Comparison of ENCODE assay signal across 8 mouse cellular contexts in the genomic region with DNA sequence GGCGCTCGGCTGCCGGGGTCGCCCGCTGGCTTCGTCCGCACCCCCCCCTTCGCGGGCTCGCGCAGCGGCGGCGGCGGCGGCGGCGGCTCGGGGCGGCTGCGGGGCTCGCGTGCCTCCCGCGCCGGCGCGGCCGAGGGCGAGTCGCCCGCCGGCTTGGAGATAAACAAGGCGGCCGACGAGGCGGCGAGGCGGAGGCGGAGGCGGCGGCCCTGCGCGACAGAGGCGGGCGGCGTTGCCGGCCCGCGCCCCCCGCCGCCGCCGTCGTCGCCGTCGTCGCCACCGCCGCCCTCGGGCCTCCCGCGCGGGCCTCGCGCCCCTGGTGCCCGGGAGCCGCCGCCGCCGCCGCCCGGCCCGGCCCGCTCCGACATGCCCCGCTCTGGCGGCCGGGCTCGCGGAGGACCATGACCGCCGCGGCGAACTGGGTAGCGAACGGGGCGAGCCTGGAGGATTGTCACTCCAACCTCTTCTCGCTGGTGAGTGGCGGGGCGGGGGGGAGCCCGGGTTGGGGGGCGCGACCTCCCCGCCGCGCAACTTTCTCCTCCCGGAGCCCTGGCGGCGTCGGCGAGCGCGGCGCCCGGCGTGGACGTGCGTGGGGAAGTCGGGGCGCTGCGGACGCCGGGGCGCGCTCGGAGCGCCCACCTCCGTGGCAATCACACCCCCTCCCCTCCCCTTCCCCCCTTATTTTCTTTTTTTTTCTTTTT. TPM values are rescaled to one million over a fixed set of nuclear protein-coding genes. Genes with fewer than 3 reads are reported as not detected.
A peak's percentile ranks its signal among the peaks of the same experiment; 100 is the strongest.
DNase-seq lines count a peak whose midpoint lies in the region; ATAC-seq and TF ChIP-seq lines count a peak whose summit lies in the region.

A gene (plus strand): TSS at position 295 of the 701 bp plus-strand sequence.

- DNase-seq in CH12.LX (ENCODE audit: extremely low read depth): no peak
- peak; percentile 69 for DNase-seq in brain, embryonic 14.5 days (ENCODE audit: low read depth)
- DNase-seq in forebrain, embryonic 10.5 days (ENCODE audit: extremely low spot score, low spot score): peak; percentile 67
- peak; percentile 40 for DNase-seq in heart, postnatal 0 days (ENCODE audit: low spot score)
- peak; percentile 65 to 86 for DNase-seq in kidney, postnatal 36 days
- DNase-seq in lung, embryonic 14.5 days: peak; percentile 83
- peak; percentile 74 to 75 for DNase-seq in thymus, postnatal 10 days (ENCODE audit: low spot score in 2 of 2)

- ATAC-seq in heart, postnatal 0 days (ENCODE audit: insufficient read depth, low read depth): peak; percentile 73
- ATAC-seq in lung, embryonic 14.5 days (ENCODE audit: insufficient read depth): peak; percentile 81
- ATAC-seq in neutrophil, adult 5-6 weeks (ENCODE audit: extremely low read depth, insufficient number of reproducible peaks, low FRiP score, poor library complexity, severe bottlenecking): peak; percentile 11; the same call in 1 of the 2 replicates

- no peak for TF ChIP-seq CTCF in CH12.LX (conservative IDR thresholded peaks at IDR 0.05 in 1 of 2, IDR thresholded peaks at IDR 0.05 in 1 of 2; ENCODE audit: low read depth in 2 of 2, low read length in 2 of 2)
- no peak for TF ChIP-seq CTCF in brain, embryonic 14.5 days (IDR thresholded peaks at IDR 0.05; ENCODE audit: borderline replicate concordance, extremely low read depth, insufficient read depth, insufficient read length)
- TF ChIP-seq CTCF in heart, postnatal 0 days (IDR thresholded peaks at IDR 0.05; ENCODE audit: low read depth): no peak
- TF ChIP-seq CTCF in lung, embryonic 14.5 days (IDR thresholded peaks at IDR 0.05; ENCODE audit: low read depth): no peak

- dilution Hi-C loops in CH12.LX (cut with MboI; ENCODE audit: extremely low pct_ligation_motif_present, extremely low pct_unique_long_range_greater_than_20kb, low sequenced_read_pairs): no loop called here

- in situ Hi-C loops in CH12.LX (cut with MboI; ENCODE audit: low pct_ligation_motif_present, low pct_unique_long_range_greater_than_20kb, low sequenced_read_pairs): no loop called here

- H3K4me1 ChIP-seq in CH12.LX (ENCODE audit: control insufficient read depth in 1 of 2, insufficient read depth in 2 of 2): peaks cover 7 to 42% of the 10 kb centered on the region in 2 experiments
- peaks cover 66% of the 10 kb centered on the region for H3K4me1 ChIP-seq in forebrain, embryonic 10.5 days
- H3K4me1 ChIP-seq in heart, postnatal 0 days (ENCODE audit: control insufficient read depth, insufficient read depth): peaks cover 9% of the 10 kb centered on the region
- H3K4me1 ChIP-seq in lung, embryonic 14.5 days (ENCODE audit: insufficient read depth): peaks cover 5% of the 10 kb centered on the region; the same call in 1 of the 2 replicates

- H3K9ac ChIP-seq in CH12.LX (ENCODE audit: insufficient read depth, low read depth): peak within 1 kb of the TSS; percentile 96
- peak within 1 kb of the TSS; percentile 92 for H3K9ac ChIP-seq in heart, postnatal 0 days (replicated peaks; ENCODE audit: low read depth, low read length)
- peak within 1 kb of the TSS; percentile 86 for H3K9ac ChIP-seq in lung, embryonic 14.5 days

- H3K36me3 ChIP-seq in CH12.LX (replicated peaks in 1 of 2; ENCODE audit: control insufficient read depth in 1 of 2, insufficient read depth in 1 of 2, low read length in 1 of 2): peaks cover 0 to 1% of the 10 kb centered on the region in 2 experiments
- no peaks in the 10 kb centered on the region for H3K36me3 ChIP-seq in forebrain, embryonic 10.5 days (replicated peaks)
- no peaks in the 10 kb centered on the region for H3K36me3 ChIP-seq in heart, postnatal 0 days (replicated peaks; ENCODE audit: control insufficient read depth, insufficient read depth, low read length)
- no peaks in the 10 kb centered on the region for H3K36me3 ChIP-seq in lung, embryonic 14.5 days (ENCODE audit: insufficient read depth)

- no peak for TF ChIP-seq RAD21 in CH12.LX (IDR thresholded peaks at IDR 0.05; ENCODE audit: low read depth, low read length)

- TF ChIP-seq POLR2A in CH12.LX (IDR thresholded peaks at IDR 0.05; ENCODE audit: low read depth, low read length): 0 out of 2 replicates have a peak, but pooled peaks have one; percentile 2
- TF ChIP-seq POLR2A in brain, embryonic 14.5 days (IDR thresholded peaks at IDR 0.05; ENCODE audit: borderline replicate concordance, extremely low read depth, insufficient read depth, insufficient read length, poor library complexity, severe bottlenecking): 0 out of 2 replicates have a peak, but pooled peaks have one; percentile 8

- WGBS in forebrain, embryonic 10.5 days: under 1% methylated on average over 81 of the region's 120 CpGs
- WGBS in heart, postnatal 0 days: under 1% methylated on average over 37 of the region's 120 CpGs
- WGBS in lung, embryonic 14.5 days: under 1% methylated on average over 79 of the region's 120 CpGs

- no peak for TF ChIP-seq EP300 in CH12.LX (IDR thresholded peaks at IDR 0.05; ENCODE audit: low read length)
- no peak for TF ChIP-seq EP300 in heart, postnatal 0 days (IDR thresholded peaks at IDR 0.05; ENCODE audit: low read depth)

- H3K27ac ChIP-seq in CH12.LX (ENCODE audit: insufficient read depth, low read depth): no peak within 1 kb of the TSS; the same call in 1 of the 2 replicates
- H3K27ac ChIP-seq in forebrain, embryonic 10.5 days: peak within 1 kb of the TSS; percentile 97
- H3K27ac ChIP-seq in heart, postnatal 0 days (ENCODE audit: low read depth): peak within 1 kb of the TSS; percentile 90
- H3K27ac ChIP-seq in lung, embryonic 14.5 days (ENCODE audit: low read depth): peak within 1 kb of the TSS; percentile 89

- peak within 1 kb of the TSS; percentile 76 for H3K4me2 ChIP-seq in CH12.LX (ENCODE audit: insufficient read depth, low read depth, poor library complexity, severe bottlenecking)
- H3K4me2 ChIP-seq in heart, postnatal 0 days (ENCODE audit: low read depth, low read length): peak within 1 kb of the TSS; percentile 79
- H3K4me2 ChIP-seq in lung, embryonic 14.5 days: peak within 1 kb of the TSS; percentile 89

- H3K79me2 ChIP-seq in CH12.LX (replicated peaks; ENCODE audit: control insufficient read depth, extremely low read depth, insufficient read depth, poor library complexity, severe bottlenecking): peaks cover 30% of the 10 kb centered on the region

- H3K9me3 ChIP-seq in CH12.LX (replicated peaks; ENCODE audit: low read length): peaks cover under 1% of the 10 kb centered on the region
- no peaks in the 10 kb centered on the region for H3K9me3 ChIP-seq in forebrain, embryonic 10.5 days
- H3K9me3 ChIP-seq in heart, postnatal 0 days (replicated peaks; ENCODE audit: control insufficient read depth, low read length): no peaks in the 10 kb centered on the region
- H3K9me3 ChIP-seq in lung, embryonic 14.5 days (ENCODE audit: low read depth, low read length): no peaks in the 10 kb centered on the region

- H3K4me3 ChIP-seq in CH12.LX (replicated peaks in 1 of 3; ENCODE audit: low read depth in 2 of 3, low read length in 2 of 3, poor library complexity in 1 of 3): peak within 1 kb of the TSS; percentile 62 to 72 (median 70)
- peak within 1 kb of the TSS; percentile 89 for H3K4me3 ChIP-seq in forebrain, embryonic 10.5 days
- H3K4me3 ChIP-seq in heart, postnatal 0 days (ENCODE audit: low read depth, low read length): peak within 1 kb of the TSS; percentile 91
- peak within 1 kb of the TSS; percentile 85 for H3K4me3 ChIP-seq in lung, embryonic 14.5 days (ENCODE audit: low read depth, low read length)

- H3K27me3 ChIP-seq in CH12.LX (replicated peaks): peaks cover 2% of the 10 kb centered on the region
- peaks cover 21% of the 10 kb centered on the region for H3K27me3 ChIP-seq in forebrain, embryonic 10.5 days (ENCODE audit: poor library complexity, severe bottlenecking)
- no peaks in the 10 kb centered on the region; the same call in 1 of the 2 replicates for H3K27me3 ChIP-seq in heart, postnatal 0 days (ENCODE audit: control insufficient read depth, insufficient read depth, low read length)
- 0 out of 2 replicates have a peak, but pooled peaks cover 3% of the 10 kb centered on the region for H3K27me3 ChIP-seq in lung, embryonic 14.5 days (ENCODE audit: insufficient read depth, low read length)

TF ChIP-seq in CH12.LX, 34 proteins besides CTCF, POLR2A, EP300 and RAD21:
- TF ChIP-seq UBTF (IDR thresholded peaks at IDR 0.05; ENCODE audit: low read depth, low read length) (peak; percentile 95), ZC3H11A (IDR thresholded peaks at IDR 0.05; ENCODE audit: low read depth, low read length) (no peak)
TF ChIP-seq in CH12.LX: peak in this region for 1.

RNA-seq across cellular contexts. Expression of the gene that starts here (rescaled TPM):
- total RNA-seq in CH12.LX (2012; rRNA removed): 9.0 and 10.1 TPM in 2 replicates
- total RNA-seq in CH12.LX (2014; rRNA removed): 1.8 and 2.0 TPM in 2 replicates
- 9.4 and 11.0 TPM in 2 replicates for polyA plus RNA-seq in CH12.LX (2012; ENCODE audit: insufficient read length, low read depth)
- 15.5 and 25.9 TPM in 2 replicates for polyA plus RNA-seq in brain, embryonic 14.5 days (2012; rRNA removed)
- 10.5 and 11.2 TPM in 2 replicates for polyA plus RNA-seq in forebrain, embryonic 10.5 days (2016; fragmentation: Nextera tagmentation; extraction: Ambion mirVana)
- total RNA-seq in heart, postnatal 0 days (2014; rRNA removed; ENCODE audit: low replicate concordance): 11.4 and 17.4 TPM in 2 replicates
- 4.8 and 5.2 TPM in 2 replicates for polyA plus RNA-seq in heart, postnatal 0 days (2015; fragmentation: Nextera tagmentation; extraction: Ambion mirVana)
- 11.9 and 14.1 TPM in 2 replicates for polyA plus RNA-seq in lung, embryonic 14.5 days (2014; fragmentation: Nextera tagmentation; extraction: Ambion mirVana)
- 78.6 and 91.4 TPM in 2 replicates for total RNA-seq in neutrophil, adult 5-6 weeks (2017)

Comparison
In these comparisons a context has a peak if more than half of its experiments do, and no peak if none do; other contexts are left out.
1. ATAC-seq: peak in every context shown above with its lines; median percentile 81 in lung, embryonic 14.5 days; 73 in heart, postnatal 0 days; 11 in neutrophil, adult 5-6 weeks.